Mouse (Mus musculus): Measurements from ENCODE around the gene Immp2l. TPM values are rescaled to one million over a fixed set of nuclear protein-coding genes. Genes with fewer than 3 reads are reported as not detected.
"Not testable (repeated sequence)": the region's sequence is repeated elsewhere in the genome, so short reads cannot be mapped to it uniquely, and the experiment has no call there.

Gene Immp2l
- polyA plus RNA-seq, 1 experiment from 2014 or later, result 7.4 TPM

GRCm38 (mm10) chr12:41733168-41733567 is 709.3 kb downstream of the Immp2l start:
- no peak overlapping the region for H3K4me2 ChIP-seq (replicated peaks; ENCODE audit: low read depth, low read length)
- no peaks in the 10 kb centered on the region for H3K4me1 ChIP-seq (ENCODE audit: control insufficient read depth, insufficient read depth, low read length)
- no peaks in the 10 kb centered on the region for H3K36me3 ChIP-seq (ENCODE audit: control insufficient read depth, insufficient read depth, low read length)
- H3K27ac ChIP-seq (ENCODE audit: low read depth, low read length), result no peak overlapping the region
- ATAC-seq (ENCODE audit: low FRiP score, low TSS enrichment), result no peak
- H3K4me3 ChIP-seq (ENCODE audit: low read length), result no peak overlapping the region
- no peak overlapping the region for H3K9ac ChIP-seq (ENCODE audit: low read depth, low read length)
- H3K9me3 ChIP-seq (ENCODE audit: control insufficient read depth, low read length), result no peaks in the 10 kb centered on the region
- H3K27me3 ChIP-seq (ENCODE audit: control insufficient read depth, insufficient read depth, low read length), result no peaks in the 10 kb centered on the region

DNA sequence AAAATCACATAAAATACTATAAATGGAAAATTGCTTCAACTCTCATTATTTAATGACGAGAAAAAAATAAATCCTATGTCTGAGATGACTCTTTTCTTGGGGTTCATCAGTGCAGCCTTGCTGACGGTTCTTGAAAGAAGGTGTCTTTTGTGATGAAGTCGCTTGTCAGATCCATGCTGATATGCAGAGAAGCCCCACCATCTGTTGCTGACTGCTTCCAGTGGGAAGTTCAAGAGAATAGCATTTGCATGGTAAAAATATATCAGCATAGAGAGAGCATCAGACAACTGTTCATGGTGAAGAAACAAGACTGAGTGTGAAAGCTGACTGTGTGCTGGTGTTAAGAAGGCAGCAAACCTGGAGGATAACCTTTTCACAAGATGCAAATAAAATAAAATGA is 719.0 kb downstream of the Immp2l start:
- 81% methylated on average over 3 of the region's 3 CpGs for WGBS

DNA sequence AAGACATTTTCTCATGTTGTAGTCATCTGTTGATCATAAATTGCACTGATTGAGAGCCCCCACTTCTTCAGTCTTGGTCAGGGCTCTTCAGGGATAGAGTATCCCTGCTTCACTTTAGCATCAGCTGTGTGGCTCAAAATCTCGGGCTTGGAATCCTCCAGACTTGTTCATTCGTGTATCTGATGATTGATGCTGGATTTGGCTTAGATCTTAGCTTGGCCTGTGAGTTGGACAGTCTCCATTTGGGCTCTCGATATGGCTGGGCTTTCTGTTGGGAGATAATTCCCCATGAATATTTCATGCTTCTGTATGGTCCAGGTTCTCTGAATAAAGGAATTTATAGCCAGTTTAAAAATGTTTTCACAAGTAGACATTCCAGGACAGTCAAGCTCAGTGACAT is 739.5 kb downstream of the Immp2l start:
- H3K9ac ChIP-seq (ENCODE audit: low read depth, low read length), result no peak overlapping the region
- H3K27ac ChIP-seq (ENCODE audit: low read depth, low read length), result no peak overlapping the region
- H3K9me3 ChIP-seq (ENCODE audit: control insufficient read depth, low read length), result no peaks in the 10 kb centered on the region
- H3K4me3 ChIP-seq (ENCODE audit: low read length), result no peak overlapping the region
- H3K4me2 ChIP-seq (replicated peaks; ENCODE audit: low read depth, low read length), result no peak overlapping the region
- no peaks in the 10 kb centered on the region for H3K4me1 ChIP-seq (ENCODE audit: control insufficient read depth, insufficient read depth, low read length)
- 80% methylated on average over 3 of the region's 3 CpGs for WGBS
- ATAC-seq (ENCODE audit: low FRiP score, low TSS enrichment), result no peak
- no peaks in the 10 kb centered on the region for H3K27me3 ChIP-seq (ENCODE audit: control insufficient read depth, insufficient read depth, low read length)
- no peaks in the 10 kb centered on the region for H3K36me3 ChIP-seq (ENCODE audit: control insufficient read depth, insufficient read depth, low read length)

More for the DNA sequence above, 719.0 kb downstream of the Immp2l start:
- no peaks in the 10 kb centered on the region for H3K4me1 ChIP-seq (ENCODE audit: control insufficient read depth, insufficient read depth, low read length)
- H3K4me2 ChIP-seq (replicated peaks; ENCODE audit: low read depth, low read length), result no peak overlapping the region
- H3K27me3 ChIP-seq (ENCODE audit: control insufficient read depth, insufficient read depth, low read length), result no peaks in the 10 kb centered on the region
- H3K27ac ChIP-seq (ENCODE audit: low read depth, low read length), result no peak overlapping the region
- no peak for ATAC-seq (ENCODE audit: low FRiP score, low TSS enrichment)
- H3K4me3 ChIP-seq (ENCODE audit: low read length), result no peak overlapping the region
- no peaks in the 10 kb centered on the region for H3K9me3 ChIP-seq (ENCODE audit: control insufficient read depth, low read length)
- no peak overlapping the region for H3K9ac ChIP-seq (ENCODE audit: low read depth, low read length)
- H3K36me3 ChIP-seq (ENCODE audit: control insufficient read depth, insufficient read depth, low read length), result no peaks in the 10 kb centered on the region

GRCm38 (mm10) chr12:41773961-41774360 is 750.1 kb downstream of the Immp2l start:
- Histone ChIP-seq H3K9ac (ENCODE audit: low read depth, low read length) (no peak overlapping the region), H3K9me3 (ENCODE audit: control insufficient read depth, low read length) (no peaks in the 10 kb centered on the region), H3K4me2 (replicated peaks; ENCODE audit: low read depth, low read length) (no peak overlapping the region), H3K27me3 (ENCODE audit: control insufficient read depth, insufficient read depth, low read length) (no peaks in the 10 kb centered on the region), H3K36me3 (ENCODE audit: control insufficient read depth, insufficient read depth, low read length) (no peaks in the 10 kb centered on the region), H3K4me1 (ENCODE audit: control insufficient read depth, insufficient read depth, low read length) (no peaks in the 10 kb centered on the region), H3K27ac (ENCODE audit: low read depth, low read length) (no peak overlapping the region), H3K4me3 (ENCODE audit: low read length) (no peak overlapping the region)
- 64% methylated on average over 3 of the region's 3 CpGs for WGBS
- ATAC-seq (ENCODE audit: low FRiP score, low TSS enrichment), result no peak

GRCm38 (mm10) chr12:41774623-41775323 is 750.9 kb downstream of the Immp2l start:
- Histone ChIP-seq H3K9me3 (ENCODE audit: control insufficient read depth, low read length) (no peaks in the 10 kb centered on the region), H3K4me2 (replicated peaks; ENCODE audit: low read depth, low read length) (no peak overlapping the region), H3K4me1 (ENCODE audit: control insufficient read depth, insufficient read depth, low read length) (no peaks in the 10 kb centered on the region), H3K9ac (ENCODE audit: low read depth, low read length) (no peak overlapping the region), H3K4me3 (ENCODE audit: low read length) (no peak overlapping the region), H3K27ac (ENCODE audit: low read depth, low read length) (no peak overlapping the region), H3K36me3 (ENCODE audit: control insufficient read depth, insufficient read depth, low read length) (no peaks in the 10 kb centered on the region), H3K27me3 (ENCODE audit: control insufficient read depth, insufficient read depth, low read length) (no peaks in the 10 kb centered on the region)
- no peak for ATAC-seq (ENCODE audit: low FRiP score, low TSS enrichment)
- 89% methylated on average over 5 of the region's 5 CpGs for WGBS

GRCm38 (mm10) chr12:41777762-41778161 is 753.9 kb downstream of the Immp2l start:
- not testable (repeated sequence) for ATAC-seq (ENCODE audit: low FRiP score, low TSS enrichment); H3K27ac ChIP-seq (ENCODE audit: low read depth, low read length); H3K4me3 ChIP-seq (ENCODE audit: low read length); H3K27me3 ChIP-seq (ENCODE audit: control insufficient read depth, insufficient read depth, low read length); H3K9ac ChIP-seq (ENCODE audit: low read depth, low read length); H3K4me2 ChIP-seq (replicated peaks; ENCODE audit: low read depth, low read length); H3K36me3 ChIP-seq (ENCODE audit: control insufficient read depth, insufficient read depth, low read length); H3K4me1 ChIP-seq (ENCODE audit: control insufficient read depth, insufficient read depth, low read length); H3K9me3 ChIP-seq (ENCODE audit: control insufficient read depth, low read length)
- WGBS, result no CpG with 5 or more reads among the region's 4 CpGs

GRCm38 (mm10) chr12:41793681-41794080 is 769.8 kb downstream of the Immp2l start:
- H3K27ac ChIP-seq (ENCODE audit: low read depth, low read length); ATAC-seq (ENCODE audit: low FRiP score, low TSS enrichment); H3K27me3 ChIP-seq (ENCODE audit: control insufficient read depth, insufficient read depth, low read length); H3K4me2 ChIP-seq (replicated peaks; ENCODE audit: low read depth, low read length); H3K4me3 ChIP-seq (ENCODE audit: low read length); H3K36me3 ChIP-seq (ENCODE audit: control insufficient read depth, insufficient read depth, low read length); H3K9ac ChIP-seq (ENCODE audit: low read depth, low read length); H3K4me1 ChIP-seq (ENCODE audit: control insufficient read depth, insufficient read depth, low read length); H3K9me3 ChIP-seq (ENCODE audit: control insufficient read depth, low read length): not testable (repeated sequence)
- 87% methylated on average over 1 of the region's 1 CpGs for WGBS

- WGBS, result 89% methylated on average over 6 of the region's 6 CpGs
- no peak for ATAC-seq (ENCODE audit: low FRiP score, low TSS enrichment)
- H3K27ac ChIP-seq (ENCODE audit: low read depth, low read length), result no peak overlapping the region
- H3K4me2 ChIP-seq (replicated peaks; ENCODE audit: low read depth, low read length), result no peak overlapping the region
- H3K27me3 ChIP-seq (ENCODE audit: control insufficient read depth, insufficient read depth, low read length), result no peaks in the 10 kb centered on the region
- no peak overlapping the region for H3K9ac ChIP-seq (ENCODE audit: low read depth, low read length)
- no peak overlapping the region for H3K4me3 ChIP-seq (ENCODE audit: low read length)
- H3K36me3 ChIP-seq (ENCODE audit: control insufficient read depth, insufficient read depth, low read length), result no peaks in the 10 kb centered on the region
- no peaks in the 10 kb centered on the region for H3K4me1 ChIP-seq (ENCODE audit: control insufficient read depth, insufficient read depth, low read length)
- H3K9me3 ChIP-seq (ENCODE audit: control insufficient read depth, low read length), result no peaks in the 10 kb centered on the region
Measured at GRCm38 (mm10) chr12:41829517-41829916, 805.6 kb downstream of the Immp2l start.

DNA sequence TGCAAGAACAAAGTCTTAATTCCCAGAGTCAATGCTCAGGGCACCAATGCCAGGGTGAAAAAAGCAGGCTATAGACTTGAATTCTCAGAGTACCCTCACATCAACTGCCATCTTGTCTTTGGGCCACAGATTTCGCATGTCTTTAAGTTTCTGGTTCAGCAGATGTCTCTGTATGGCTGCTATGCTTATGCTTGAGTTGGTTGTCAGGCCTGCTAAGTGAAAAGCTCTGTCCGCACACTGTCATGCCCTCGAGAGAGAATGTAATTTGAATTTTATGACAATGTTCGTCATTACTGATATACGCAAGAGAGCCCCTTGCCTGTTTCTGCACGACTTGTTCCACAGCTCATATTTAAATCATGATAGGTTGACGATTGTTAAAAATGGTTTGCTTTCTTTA is 807.8 kb downstream of the Immp2l start:
- Histone ChIP-seq H3K9me3 (ENCODE audit: control insufficient read depth, low read length) (no peaks in the 10 kb centered on the region), H3K4me1 (ENCODE audit: control insufficient read depth, insufficient read depth, low read length) (no peaks in the 10 kb centered on the region), H3K9ac (ENCODE audit: low read depth, low read length) (no peak overlapping the region), H3K4me3 (ENCODE audit: low read length) (no peak overlapping the region), H3K4me2 (replicated peaks; ENCODE audit: low read depth, low read length) (no peak overlapping the region), H3K27me3 (ENCODE audit: control insufficient read depth, insufficient read depth, low read length) (no peaks in the 10 kb centered on the region), H3K36me3 (ENCODE audit: control insufficient read depth, insufficient read depth, low read length) (no peaks in the 10 kb centered on the region), H3K27ac (ENCODE audit: low read depth, low read length) (no peak overlapping the region)
- WGBS, result 77% methylated on average over 7 of the region's 7 CpGs
- ATAC-seq (ENCODE audit: low FRiP score, low TSS enrichment), result no peak
